Mouse (Mus musculus) embryo, embryonic 10 days (tissue): Measurements from ENCODE around the gene Galnt10.

Experiments used
- DNase-seq: peaks from one replicate; pipeline ENCODE4 v3.0.0-alpha.2; 2015; ENCODE audit warnings: low spot score

Galnt10 gene

GRCm38 (mm10) chr11:57689811-57690210 lies 44.6 kb downstream of the Galnt10 start:
- no peak for DNase-seq

- DNase-seq: no peak
Observed at GRCm38 (mm10) chr11:57690836-57691235, 45.6 kb downstream of the Galnt10 start.

GRCm38 (mm10) chr11:57691939-57692338 lies 46.7 kb downstream of the Galnt10 start:
- DNase-seq: no peak

GRCm38 (mm10) chr11:57692726-57693125 lies 47.5 kb downstream of the Galnt10 start:
- DNase-seq: no peak

- DNase-seq: no peak
Observed at GRCm38 (mm10) chr11:57694486-57694885, 49.2 kb downstream of the Galnt10 start.

- DNase-seq: peak; percentile 52
Observed at GRCm38 (mm10) chr11:57696207-57696676, 51.0 kb downstream of the Galnt10 start.

- DNase-seq: peak; percentile 67
Observed at GRCm38 (mm10) chr11:57696807-57697251, 51.6 kb downstream of the Galnt10 start.

GRCm38 (mm10) chr11:57700114-57700513 lies 54.9 kb downstream of the Galnt10 start:
- DNase-seq: no peak

GRCm38 (mm10) chr11:57701193-57701925 lies 56.1 kb downstream of the Galnt10 start:
- no peak for DNase-seq

- DNase-seq: no peak
Observed at GRCm38 (mm10) chr11:57701956-57702355, 56.7 kb downstream of the Galnt10 start.

- DNase-seq: no peak
Observed at GRCm38 (mm10) chr11:57706620-57707019, 61.4 kb downstream of the Galnt10 start.

- DNase-seq: no peak
Observed at GRCm38 (mm10) chr11:57707114-57707798, 62.0 kb downstream of the Galnt10 start.

GRCm38 (mm10) chr11:57708174-57709154 lies 63.2 kb downstream of the Galnt10 start:
- no peak for DNase-seq

GRCm38 (mm10) chr11:57713960-57714359 lies 68.7 kb downstream of the Galnt10 start:
- DNase-seq: no peak

GRCm38 (mm10) chr11:57716721-57717120 lies 71.5 kb downstream of the Galnt10 start:
- DNase-seq: no peak

GRCm38 (mm10) chr11:57717432-57717831 lies 72.2 kb downstream of the Galnt10 start:
- DNase-seq: peak; percentile 58

GRCm38 (mm10) chr11:57718081-57718480 lies 72.8 kb downstream of the Galnt10 start:
- DNase-seq: no peak

- peak; percentile 55 for DNase-seq
Observed at GRCm38 (mm10) chr11:57719631-57720030, 74.4 kb downstream of the Galnt10 start.

- DNase-seq: no peak
Observed at GRCm38 (mm10) chr11:57720076-57720475, 74.8 kb downstream of the Galnt10 start.

- peak; percentile 46 for DNase-seq
Observed at GRCm38 (mm10) chr11:57724791-57725463, 79.7 kb downstream of the Galnt10 start.

- DNase-seq: no peak
Observed at GRCm38 (mm10) chr11:57725926-57726325, 80.7 kb downstream of the Galnt10 start.
